Mouse (Mus musculus): ENCODE results near the gene Rnf103. TPM values are rescaled to one million over a fixed set of nuclear protein-coding genes. Genes with fewer than 3 reads are reported as not detected.
"Not testable (repeated sequence)": the region's sequence is repeated elsewhere in the genome, so short reads cannot be mapped to it uniquely, and the experiment has no call there.

Gene Rnf103
- polyA plus RNA-seq (2015; fragmentation: Nextera tagmentation; extraction: Ambion mirVana) = 23.6 and 23.8 TPM in 2 replicates

DNA sequence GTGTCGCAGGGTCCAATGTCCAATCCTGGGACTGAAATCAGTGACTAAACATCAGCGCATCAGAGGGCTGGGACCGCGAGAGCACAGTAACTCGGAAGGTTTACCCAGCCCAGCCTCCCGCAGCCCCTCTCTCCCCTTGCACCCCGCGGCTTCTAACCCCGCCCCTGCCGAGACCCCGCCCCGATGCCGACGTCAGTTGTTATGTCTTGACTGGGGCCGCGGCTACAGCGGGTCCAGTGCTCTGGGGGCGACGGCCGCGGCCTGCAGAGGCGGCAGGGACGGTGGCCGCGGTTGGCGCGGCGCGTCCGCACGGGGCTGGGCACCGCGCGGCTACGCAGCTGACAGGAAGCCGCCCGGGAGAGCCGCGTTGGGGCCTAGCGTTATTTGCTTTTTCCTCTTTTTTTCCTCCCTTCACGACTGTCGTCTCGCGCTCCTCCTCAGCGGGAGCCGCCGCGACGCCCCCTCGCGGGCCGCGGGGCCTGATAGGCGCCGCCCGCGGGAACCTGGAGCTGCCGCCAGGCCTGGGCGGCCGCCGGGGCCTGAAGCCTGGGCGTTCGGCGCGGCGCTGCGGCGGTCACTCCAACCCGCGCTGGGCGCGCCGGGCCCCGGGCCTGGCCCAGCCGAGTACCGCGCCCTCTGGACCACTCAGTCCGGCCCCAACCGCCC is at the start of gene Rnf103:
Gene Rnf103, plus strand, starts transcription at position 220 of the 666 bp plus-strand sequence.
- no peaks in the 10 kb centered on the region for H3K9me3 ChIP-seq
- H3K4me1 ChIP-seq = no peaks in the 10 kb centered on the region
- peak within 1 kb of the TSS; percentile 99 for H3K27ac ChIP-seq
- H3K36me3 ChIP-seq = no peaks in the 10 kb centered on the region
- peak; percentile 97 for ATAC-seq (ENCODE audit: insufficient read depth, low FRiP score, low read depth)
- under 1% methylated on average over 53 of the region's 79 CpGs for WGBS
- peak within 1 kb of the TSS; percentile 100 for H3K9ac ChIP-seq
- peak within 1 kb of the TSS; percentile 67 for H3K4me2 ChIP-seq
- H3K4me3 ChIP-seq (replicated peaks) = peak within 1 kb of the TSS; percentile 84
- H3K27me3 ChIP-seq (replicated peaks) = no peaks in the 10 kb centered on the region

DNA sequence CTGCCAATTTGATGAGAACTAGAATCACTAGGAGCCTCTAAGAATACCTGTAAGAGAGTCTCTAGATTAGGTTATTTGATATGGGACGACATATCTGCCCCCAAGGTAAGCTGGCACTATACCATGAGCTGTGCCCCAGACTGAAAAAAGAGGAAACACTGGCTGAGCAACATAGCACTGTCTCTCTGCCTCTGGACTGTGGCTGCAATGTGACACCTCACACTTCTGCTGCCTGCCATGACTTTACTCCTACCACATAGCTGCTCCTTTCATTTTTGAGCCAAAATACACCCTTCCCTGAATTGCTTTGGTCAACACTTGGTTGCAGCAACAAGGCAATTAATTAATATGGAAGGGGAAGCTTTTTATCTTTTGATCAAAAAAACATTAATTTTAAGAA is 48.9 kb upstream of the Rnf103 start:
- H3K9ac ChIP-seq = no peak overlapping the region
- H3K4me3 ChIP-seq (replicated peaks) = no peak overlapping the region
- no peaks in the 10 kb centered on the region for H3K27me3 ChIP-seq (replicated peaks)
- WGBS = 58% methylated on average over 1 of the region's 1 CpGs
- no peak overlapping the region for H3K4me2 ChIP-seq
- H3K27ac ChIP-seq = no peak overlapping the region
- H3K36me3 ChIP-seq = no peaks in the 10 kb centered on the region
- H3K9me3 ChIP-seq = no peaks in the 10 kb centered on the region
- no peaks in the 10 kb centered on the region for H3K4me1 ChIP-seq
- ATAC-seq (ENCODE audit: insufficient read depth, low FRiP score, low read depth) = no peak

DNA sequence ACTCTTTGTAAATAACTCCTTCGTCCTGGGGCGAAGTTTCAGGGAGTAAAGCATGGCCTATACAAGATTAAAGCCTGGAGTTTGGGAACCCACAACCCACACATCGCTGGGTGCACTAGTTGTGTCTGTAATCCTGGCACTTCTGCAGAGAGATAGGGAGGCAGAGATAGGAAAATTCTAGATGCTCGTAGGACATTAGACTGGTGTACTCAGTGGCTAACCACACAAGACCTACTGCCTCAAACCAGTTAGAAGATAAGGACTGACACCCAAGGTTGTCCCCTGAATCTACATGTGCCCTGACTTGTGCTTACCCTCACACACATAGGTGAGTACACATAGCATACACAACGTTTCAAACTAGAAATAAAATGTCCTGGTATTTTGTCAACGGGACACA is 48.1 kb upstream of the Rnf103 start:
- Histone ChIP-seq H3K4me3 (replicated peaks) (no peak overlapping the region), H3K9ac (no peak overlapping the region), H3K9me3 (no peaks in the 10 kb centered on the region), H3K27ac (no peak overlapping the region), H3K36me3 (no peaks in the 10 kb centered on the region), H3K27me3 (replicated peaks) (no peaks in the 10 kb centered on the region), H3K4me1 (no peaks in the 10 kb centered on the region), H3K4me2 (no peak overlapping the region)
- WGBS = 80% methylated on average over 6 of the region's 6 CpGs
- ATAC-seq (ENCODE audit: insufficient read depth, low FRiP score, low read depth) = no peak

DNA sequence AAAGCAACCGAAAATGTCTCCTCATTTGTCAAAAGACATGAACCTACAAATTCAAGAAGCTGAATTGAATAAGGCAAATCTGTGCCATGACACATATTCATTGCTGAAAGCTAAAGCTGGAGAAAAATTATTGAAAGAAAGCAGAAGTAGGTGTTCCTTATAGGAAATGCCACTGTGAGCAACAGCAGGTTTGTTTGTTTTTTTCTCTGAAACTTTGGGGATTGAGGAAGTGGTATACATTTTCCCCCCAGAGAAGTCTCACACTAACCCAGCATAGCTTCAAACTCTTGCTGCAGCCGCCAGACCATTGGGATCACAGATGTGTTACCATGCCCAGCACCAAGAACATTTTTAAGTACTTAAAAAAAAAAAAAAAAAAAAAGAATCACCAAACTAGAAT is 40.9 kb upstream of the Rnf103 start:
- no peaks in the 10 kb centered on the region for H3K36me3 ChIP-seq
- no peak overlapping the region for H3K9ac ChIP-seq
- no peak overlapping the region for H3K4me2 ChIP-seq
- no peak overlapping the region for H3K27ac ChIP-seq
- 71% methylated on average over 2 of the region's 2 CpGs for whole genome bisulfite sequencing
- H3K27me3 ChIP-seq (replicated peaks) = no peaks in the 10 kb centered on the region
- no peaks in the 10 kb centered on the region for H3K9me3 ChIP-seq
- no peak overlapping the region for H3K4me3 ChIP-seq (replicated peaks)
- no peaks in the 10 kb centered on the region for H3K4me1 ChIP-seq
- ATAC-seq (ENCODE audit: insufficient read depth, low FRiP score, low read depth) = no peak

DNA sequence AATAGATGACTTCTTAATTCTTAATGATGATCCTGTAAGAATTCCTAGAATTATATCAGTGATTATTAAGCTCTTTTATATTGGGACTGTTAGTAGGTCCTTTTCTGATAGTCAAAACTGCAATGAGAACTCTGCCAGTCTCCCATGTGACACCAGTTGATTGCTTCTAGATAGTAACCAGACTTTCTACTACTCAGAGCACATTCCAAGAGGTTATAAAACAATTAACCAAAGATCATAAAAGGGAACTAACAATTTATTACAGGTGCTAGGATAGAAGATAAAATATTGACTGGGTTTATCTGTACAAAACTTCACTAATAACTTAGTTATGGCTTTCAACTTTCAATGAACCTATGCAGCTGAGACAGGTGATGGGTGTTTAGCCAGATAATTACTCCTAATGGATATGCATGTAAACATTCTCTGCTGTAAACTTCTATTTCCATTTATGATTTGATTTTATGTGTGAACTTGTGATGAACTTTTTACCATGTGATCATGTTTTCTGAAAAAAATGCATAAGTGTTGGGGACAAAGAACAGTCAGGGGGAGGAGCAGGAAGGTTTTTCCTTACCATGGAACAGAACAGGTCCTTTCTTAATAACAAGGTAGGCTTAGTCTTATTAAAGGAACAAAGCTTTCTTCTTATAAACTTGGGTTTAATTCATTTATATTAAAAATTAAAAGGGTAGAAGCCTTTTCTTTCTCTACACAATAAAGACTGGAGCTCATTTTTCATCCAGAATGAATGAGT is 39.5 kb upstream of the Rnf103 start:
- not testable (repeated sequence) for H3K4me3 ChIP-seq (replicated peaks); H3K9me3 ChIP-seq; ATAC-seq (ENCODE audit: insufficient read depth, low FRiP score, low read depth); H3K27me3 ChIP-seq (replicated peaks); H3K4me2 ChIP-seq; H3K4me1 ChIP-seq; H3K27ac ChIP-seq; H3K36me3 ChIP-seq; H3K9ac ChIP-seq

DNA sequence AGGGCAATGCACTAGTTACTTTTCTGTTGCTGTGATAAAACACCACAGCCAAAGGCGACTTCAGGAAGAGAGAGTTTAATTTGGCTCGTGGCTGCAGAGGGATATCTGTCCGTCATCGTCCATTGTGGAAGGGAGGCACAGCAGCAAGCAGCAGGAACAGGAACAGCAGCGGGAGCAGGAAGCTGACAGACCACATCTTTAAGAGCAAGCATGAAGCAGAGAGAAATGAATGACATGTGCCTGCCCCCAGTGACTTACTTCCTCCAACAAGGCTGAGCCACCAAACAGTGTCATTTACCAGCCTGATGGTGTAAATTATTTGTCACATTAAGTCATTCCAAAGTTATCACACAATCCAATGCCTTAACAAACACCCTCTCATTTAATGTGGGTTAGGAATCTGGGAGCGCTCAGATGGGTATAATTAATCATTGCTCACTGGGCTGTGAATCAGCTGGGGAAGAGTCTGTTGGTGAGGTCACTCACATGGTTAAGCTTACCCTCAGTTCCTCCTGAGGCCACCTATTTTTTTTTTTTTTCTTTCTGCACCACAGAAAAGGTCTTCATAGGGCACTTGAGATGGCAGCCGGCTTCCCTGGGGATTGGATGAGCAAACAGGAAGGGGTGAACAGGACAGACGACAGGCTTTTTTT is 35.6 kb upstream of the Rnf103 start:
- Histone ChIP-seq H3K4me1 (no peaks in the 10 kb centered on the region), H3K36me3 (no peaks in the 10 kb centered on the region), H3K4me3 (replicated peaks) (no peak overlapping the region), H3K9me3 (no peaks in the 10 kb centered on the region), H3K9ac (no peak overlapping the region), H3K27ac (no peak overlapping the region), H3K27me3 (replicated peaks) (no peaks in the 10 kb centered on the region), H3K4me2 (no peak overlapping the region)
- no peak for ATAC-seq (ENCODE audit: insufficient read depth, low FRiP score, low read depth)
- 62% methylated on average over 8 of the region's 8 CpGs for WGBS

DNA sequence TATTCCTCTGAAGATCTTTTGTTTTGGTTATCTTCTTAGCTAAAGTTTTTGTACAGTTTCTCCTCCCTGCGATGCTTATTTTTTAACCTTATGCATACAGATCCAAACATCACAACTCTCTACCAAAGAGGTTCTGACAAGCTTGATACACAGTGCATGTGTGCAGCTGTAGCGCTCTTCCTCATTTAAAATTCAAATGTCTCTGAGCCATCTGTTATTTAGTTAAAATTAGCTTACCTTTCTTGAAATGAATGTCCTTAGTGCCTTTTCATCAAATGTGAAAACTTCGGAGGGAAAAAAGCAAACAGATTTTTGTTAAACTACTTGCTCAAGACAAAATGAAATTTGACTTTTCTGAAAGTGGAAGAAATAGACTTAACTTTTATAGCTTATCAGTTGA is 28.5 kb upstream of the Rnf103 start:
- WGBS = 89% methylated on average over 3 of the region's 3 CpGs
- H3K27me3 ChIP-seq (replicated peaks) = no peaks in the 10 kb centered on the region
- H3K4me1 ChIP-seq = no peaks in the 10 kb centered on the region
- H3K9ac ChIP-seq = no peak overlapping the region
- no peak overlapping the region for H3K4me3 ChIP-seq (replicated peaks)
- no peak for ATAC-seq (ENCODE audit: insufficient read depth, low FRiP score, low read depth)
- H3K27ac ChIP-seq = no peak overlapping the region
- no peaks in the 10 kb centered on the region for H3K9me3 ChIP-seq
- H3K36me3 ChIP-seq = no peaks in the 10 kb centered on the region
- H3K4me2 ChIP-seq = no peak overlapping the region

DNA sequence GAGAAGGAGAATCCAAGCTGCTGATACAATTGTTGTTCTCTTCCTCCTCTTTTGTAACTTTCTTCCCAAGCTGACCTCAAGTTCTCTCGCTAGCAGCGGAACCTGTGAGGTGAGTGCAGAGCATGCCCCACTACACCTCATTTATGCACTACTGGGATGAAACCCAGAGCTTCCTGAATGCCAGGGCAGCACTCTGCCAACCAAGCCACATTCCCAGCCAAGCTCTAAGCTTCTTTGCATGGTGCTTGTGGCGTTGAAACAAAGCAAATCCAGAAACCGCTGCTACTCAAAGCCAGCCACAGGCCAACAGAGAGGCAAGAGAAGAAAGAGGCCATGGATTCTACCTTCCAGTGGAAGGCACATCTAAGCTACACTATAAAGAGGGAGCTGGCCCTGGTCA is 25.9 kb upstream of the Rnf103 start:
- H3K9ac ChIP-seq = no peak overlapping the region
- H3K27me3 ChIP-seq (replicated peaks) = no peaks in the 10 kb centered on the region
- H3K36me3 ChIP-seq = no peaks in the 10 kb centered on the region
- WGBS = 77% methylated on average over 4 of the region's 4 CpGs
- H3K4me2 ChIP-seq = no peak overlapping the region
- no peaks in the 10 kb centered on the region for H3K9me3 ChIP-seq
- H3K27ac ChIP-seq = no peak overlapping the region
- no peak overlapping the region for H3K4me3 ChIP-seq (replicated peaks)
- H3K4me1 ChIP-seq = no peaks in the 10 kb centered on the region
- no peak for ATAC-seq (ENCODE audit: insufficient read depth, low FRiP score, low read depth)

DNA sequence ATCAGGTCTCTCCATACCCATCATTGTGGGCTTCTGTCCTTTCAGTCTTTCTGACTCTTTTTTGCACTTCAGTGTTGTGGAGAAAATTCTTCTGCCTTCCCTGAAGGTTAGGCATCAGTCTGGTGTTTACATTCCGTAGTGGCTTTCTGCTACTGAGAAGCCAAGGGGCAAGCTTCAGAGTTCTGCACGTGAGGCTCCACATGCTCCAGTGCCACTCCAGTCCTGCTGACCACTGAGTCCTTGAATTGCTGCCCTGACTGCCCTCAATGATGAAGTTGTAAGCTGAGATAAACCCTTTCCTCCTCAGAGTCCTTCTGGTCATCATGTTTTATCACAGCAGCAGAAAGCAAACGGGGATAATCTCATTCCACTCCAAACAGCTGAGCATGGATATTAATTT is 24.4 kb upstream of the Rnf103 start:
- Histone ChIP-seq H3K27me3 (replicated peaks) (no peaks in the 10 kb centered on the region), H3K9me3 (no peaks in the 10 kb centered on the region), H3K36me3 (no peaks in the 10 kb centered on the region), H3K4me1 (no peaks in the 10 kb centered on the region), H3K4me3 (replicated peaks) (no peak overlapping the region), H3K27ac (no peak overlapping the region), H3K4me2 (no peak overlapping the region), H3K9ac (no peak overlapping the region)
- WGBS = 26% methylated on average over 3 of the region's 3 CpGs
- ATAC-seq (ENCODE audit: insufficient read depth, low FRiP score, low read depth) = no peak

DNA sequence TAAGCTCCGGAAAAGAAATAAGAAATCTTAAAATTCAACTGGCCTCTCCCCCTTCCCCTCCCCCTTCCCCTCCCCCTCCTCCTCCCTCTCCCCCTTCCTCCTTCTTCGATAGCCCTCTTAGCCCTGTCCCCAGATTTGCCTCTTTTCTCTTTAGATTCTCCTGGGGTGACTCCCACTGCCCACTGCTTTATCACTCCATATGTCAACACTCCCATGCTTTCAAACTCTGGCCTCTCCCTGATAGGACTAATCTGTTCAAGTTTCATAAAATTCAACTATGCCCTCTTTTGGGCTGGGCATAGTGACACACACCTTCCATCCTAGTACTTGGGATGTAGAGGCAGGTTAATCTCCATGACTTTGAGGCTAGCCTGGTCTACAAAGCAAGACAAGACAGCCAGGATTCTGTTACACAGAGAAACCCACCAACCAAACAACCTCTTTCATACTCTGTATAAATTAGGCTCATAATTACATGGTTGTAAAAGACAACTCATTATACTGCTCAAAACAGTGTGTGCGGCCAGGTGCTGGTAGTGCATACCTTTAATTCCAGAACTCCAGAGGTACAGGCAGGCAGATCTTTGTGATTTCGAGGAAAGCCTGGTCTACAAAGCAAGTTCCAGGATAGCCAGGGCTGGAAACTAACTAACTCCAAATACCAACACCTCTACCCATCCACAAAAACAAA is 21.7 kb upstream of the Rnf103 start:
- Histone ChIP-seq H3K27ac (no peak overlapping the region), H3K4me1 (no peaks in the 10 kb centered on the region)
- 76% methylated on average over 4 of the region's 4 CpGs for WGBS

DNA sequence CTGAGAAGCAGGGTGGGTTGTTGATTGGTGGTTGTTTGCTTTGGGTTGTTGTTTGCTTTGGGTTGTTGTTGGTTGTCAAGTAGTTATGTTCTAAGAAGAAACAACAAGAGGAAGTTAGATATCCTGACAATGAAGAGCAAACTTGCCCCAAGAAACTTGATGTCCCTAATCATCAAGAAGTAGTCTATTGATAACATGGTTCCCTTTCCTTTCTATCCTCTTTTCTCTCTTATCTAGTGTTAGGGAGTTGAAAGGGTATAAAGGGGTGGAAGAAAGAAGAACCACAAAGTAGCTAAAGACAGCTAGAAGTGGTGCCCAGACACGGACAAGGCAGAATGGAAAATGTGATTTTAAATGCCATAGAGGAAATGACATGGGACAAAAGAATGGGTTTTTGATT is 20.9 kb upstream of the Rnf103 start:
- H3K9ac ChIP-seq = no peak overlapping the region
- no peak overlapping the region for H3K4me2 ChIP-seq
- no peak for ATAC-seq (ENCODE audit: insufficient read depth, low FRiP score, low read depth)
- no peaks in the 10 kb centered on the region for H3K36me3 ChIP-seq
- H3K4me3 ChIP-seq (replicated peaks) = no peak overlapping the region
- H3K27ac ChIP-seq = no peak overlapping the region
- H3K4me1 ChIP-seq = no peaks in the 10 kb centered on the region
- no peaks in the 10 kb centered on the region for H3K27me3 ChIP-seq (replicated peaks)
- no peaks in the 10 kb centered on the region for H3K9me3 ChIP-seq
- WGBS = 64% methylated on average over 1 of the region's 1 CpGs

More for the DNA sequence above, 21.7 kb upstream of the Rnf103 start:
- H3K4me2 ChIP-seq = no peak overlapping the region
- no peak overlapping the region for H3K9ac ChIP-seq
- no peaks in the 10 kb centered on the region for H3K36me3 ChIP-seq
- ATAC-seq (ENCODE audit: insufficient read depth, low FRiP score, low read depth) = peak; percentile 73
- H3K27me3 ChIP-seq (replicated peaks) = no peaks in the 10 kb centered on the region
- H3K9me3 ChIP-seq = no peaks in the 10 kb centered on the region
- no peak overlapping the region for H3K4me3 ChIP-seq (replicated peaks)

DNA sequence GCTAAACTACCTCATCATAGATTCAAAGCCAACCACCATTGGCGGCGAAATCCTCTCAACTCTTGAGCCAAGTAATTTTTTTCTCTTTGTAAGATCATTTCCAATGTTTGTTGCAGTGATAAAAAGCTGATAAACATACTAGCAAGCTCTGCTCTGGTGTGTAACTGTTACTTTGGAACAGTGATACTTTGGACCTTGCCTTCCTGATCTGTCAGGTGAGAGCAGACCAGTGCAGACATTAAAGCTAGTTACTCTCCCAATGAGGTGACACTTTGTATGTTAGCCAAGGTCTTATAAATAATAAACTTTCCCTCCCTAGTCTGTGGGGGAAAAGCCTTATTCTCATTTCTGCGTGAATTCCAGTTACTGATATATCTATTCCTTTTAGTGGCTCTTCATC is 18.1 kb upstream of the Rnf103 start:
- ATAC-seq (ENCODE audit: insufficient read depth, low FRiP score, low read depth) = no peak
- H3K27me3 ChIP-seq (replicated peaks) = no peaks in the 10 kb centered on the region
- H3K27ac ChIP-seq = no peak overlapping the region
- no peaks in the 10 kb centered on the region for H3K4me1 ChIP-seq
- no peaks in the 10 kb centered on the region for H3K36me3 ChIP-seq
- WGBS = 80% methylated on average over 3 of the region's 3 CpGs
- no peak overlapping the region for H3K9ac ChIP-seq
- H3K9me3 ChIP-seq = no peaks in the 10 kb centered on the region
- H3K4me3 ChIP-seq (replicated peaks) = no peak overlapping the region
- H3K4me2 ChIP-seq = no peak overlapping the region

Data from stomach, embryonic 15.5 days (tissue).